Mouse (Mus musculus) erythroblast, embryonic 14.5 days (primary cell): Measurements from ENCODE around the gene Pld4. TPM values are rescaled to one million over a fixed set of nuclear protein-coding genes. Genes with fewer than 3 reads are reported as not detected.

Experiments used
- H3K27me3 ChIP-seq: 2 replicates; pipeline ENCODE4 v1.6.1; 2012; ENCODE audit warnings: inconsistent platforms; ENCODE audit not compliant: control insufficient read depth
- H3K36me3 ChIP-seq: 2 replicates; pipeline ENCODE4 v1.6.1; 2012; ENCODE audit warnings: mild to moderate bottlenecking, inconsistent platforms; ENCODE audit not compliant: control insufficient read depth
- H3K4me1 ChIP-seq: 2 replicates; pipeline ENCODE4 v1.6.1; 2012; ENCODE audit warnings: inconsistent platforms; ENCODE audit not compliant: control insufficient read depth
- H3K4me3 ChIP-seq: replicated peaks from 2 replicates; pipeline ENCODE3; 2012; ENCODE audit warnings: moderate library complexity, mild to moderate bottlenecking, inconsistent platforms
- H3K9me3 ChIP-seq: 2 replicates; pipeline ENCODE4 v1.6.1; 2012; ENCODE audit warnings: low read length, inconsistent platforms, mixed read lengths; ENCODE audit not compliant: control insufficient read depth
- GATA1 ChIP-seq: IDR thresholded peaks from 2 replicates; pipeline ENCODE4 v1.6.1; 2012; ENCODE audit warnings: low read length, inconsistent platforms, mixed read lengths
- TAL1 ChIP-seq: IDR thresholded peaks from 3 replicates; pipeline ENCODE4 v1.6.1; 2012; ENCODE audit warnings: low read length, inconsistent platforms, mixed read lengths
- polyA plus RNA-seq: library from polyadenylated mRNA; stranded (reverse); fragments of >175 nt; gene quantifications from 2 replicates; pipeline ENCODE4 v1.2.3, GENCODE M21; 2012

Gene Pld4
- polyA plus RNA-seq, 1 experiment, result 0.24 TPM

GRCm38 (mm10) chr12:112769751-112770150, 9.3 kb downstream of the Pld4 start:
- H3K36me3 ChIP-seq, result no peaks in the 10 kb centered on the region
- H3K27me3 ChIP-seq, result no peaks in the 10 kb centered on the region; the same call in 1 of the 2 replicates
- no peak overlapping the region for H3K4me3 ChIP-seq
- no peaks in the 10 kb centered on the region for H3K4me1 ChIP-seq
- H3K9me3 ChIP-seq, result peaks cover 3% of the 10 kb centered on the region; the same call in 1 of the 2 replicates
- no peak for TF ChIP-seq GATA1

- no peak overlapping the region for H3K4me3 ChIP-seq
These were observed 9.9 kb downstream of the Pld4 start for GRCm38 (mm10) chr12:112770396-112770795.

GRCm38 (mm10) chr12:112772306-112772705, 11.9 kb downstream of the Pld4 start:
- Histone ChIP-seq H3K27me3 (no peaks in the 10 kb centered on the region; the same call in 1 of the 2 replicates), H3K4me3 (no peak overlapping the region), H3K4me1 (no peaks in the 10 kb centered on the region), H3K36me3 (no peaks in the 10 kb centered on the region), H3K9me3 (peaks cover 13% of the 10 kb centered on the region)
- TF ChIP-seq TAL1 (no peak), GATA1 (no peak)

More at GRCm38 (mm10) chr12:112770396-112770795, 9.9 kb downstream of the Pld4 start:
- H3K4me1 ChIP-seq, result no peaks in the 10 kb centered on the region
- TF ChIP-seq TAL1 (no peak), GATA1 (no peak)
- H3K9me3 ChIP-seq, result peaks cover 9% of the 10 kb centered on the region
- H3K27me3 ChIP-seq, result no peaks in the 10 kb centered on the region; the same call in 1 of the 2 replicates
- H3K36me3 ChIP-seq, result no peaks in the 10 kb centered on the region

GRCm38 (mm10) chr12:112773366-112773765, 12.9 kb downstream of the Pld4 start:
- TF ChIP-seq TAL1, result no peak
- no peak for TF ChIP-seq GATA1
- Histone ChIP-seq H3K27me3 (no peaks in the 10 kb centered on the region; the same call in 1 of the 2 replicates), H3K9me3 (peaks cover 13% of the 10 kb centered on the region), H3K4me1 (no peaks in the 10 kb centered on the region), H3K4me3 (no peak overlapping the region), H3K36me3 (no peaks in the 10 kb centered on the region)

- Histone ChIP-seq H3K27me3 (no peaks in the 10 kb centered on the region; the same call in 1 of the 2 replicates), H3K4me3 (no peak overlapping the region), H3K9me3 (peaks cover 13% of the 10 kb centered on the region), H3K4me1 (no peaks in the 10 kb centered on the region), H3K36me3 (no peaks in the 10 kb centered on the region)
- TF ChIP-seq GATA1 (no peak), TAL1 (no peak)
These were observed 13.6 kb downstream of the Pld4 start for GRCm38 (mm10) chr12:112774026-112774425.

GRCm38 (mm10) chr12:112774481-112774880, 14.0 kb downstream of the Pld4 start:
- Histone ChIP-seq H3K36me3 (no peaks in the 10 kb centered on the region), H3K4me1 (no peaks in the 10 kb centered on the region), H3K27me3 (no peaks in the 10 kb centered on the region; the same call in 1 of the 2 replicates), H3K4me3 (no peak overlapping the region), H3K9me3 (peaks cover 13% of the 10 kb centered on the region)
- no peak for TF ChIP-seq TAL1
- no peak for TF ChIP-seq GATA1

- no peak overlapping the region for H3K4me3 ChIP-seq
- H3K27me3 ChIP-seq, result peaks cover 2% of the 10 kb centered on the region; the same call in 1 of the 2 replicates
- H3K9me3 ChIP-seq, result no peaks in the 10 kb centered on the region
- no peaks in the 10 kb centered on the region for H3K4me1 ChIP-seq
- H3K36me3 ChIP-seq, result no peaks in the 10 kb centered on the region
- TF ChIP-seq GATA1 (no peak), TAL1 (no peak)
These were observed 30.6 kb downstream of the Pld4 start for GRCm38 (mm10) chr12:112791026-112791425.

GRCm38 (mm10) chr12:112793601-112794355, 33.3 kb downstream of the Pld4 start:
- no peak for TF ChIP-seq TAL1
- TF ChIP-seq GATA1, result no peak
- Histone ChIP-seq H3K27me3 (peaks cover 16% of the 10 kb centered on the region), H3K4me3 (no peak overlapping the region), H3K4me1 (no peaks in the 10 kb centered on the region), H3K9me3 (no peaks in the 10 kb centered on the region), H3K36me3 (no peaks in the 10 kb centered on the region)

GRCm38 (mm10) chr12:112794356-112794816, 33.9 kb downstream of the Pld4 start:
- H3K4me1 ChIP-seq, result no peaks in the 10 kb centered on the region
- no peaks in the 10 kb centered on the region for H3K9me3 ChIP-seq
- H3K4me3 ChIP-seq, result no peak overlapping the region
- peaks cover 17% of the 10 kb centered on the region for H3K27me3 ChIP-seq
- no peak for TF ChIP-seq GATA1
- no peaks in the 10 kb centered on the region for H3K36me3 ChIP-seq

GRCm38 (mm10) chr12:112794998-112795397, 34.5 kb downstream of the Pld4 start:
- no peaks in the 10 kb centered on the region for H3K9me3 ChIP-seq
- TF ChIP-seq TAL1 (no peak), GATA1 (no peak)
- H3K4me1 ChIP-seq, result no peaks in the 10 kb centered on the region
- no peak overlapping the region for H3K4me3 ChIP-seq
- peaks cover 17% of the 10 kb centered on the region for H3K27me3 ChIP-seq
- H3K36me3 ChIP-seq, result no peaks in the 10 kb centered on the region
